Mouse (Mus musculus) T-helper 2 cell (primary cell): ENCODE data around the gene Slc26a10.

Experiments used
- in situ Hi-C: fragments of 300-600 bp; cut with MboI, MseI; formaldehyde crosslinking; loops from one replicate; pipeline ENCODE4 v1.15.1; 2025; ENCODE audit warnings: high pct_unique_total_duplicates

Slc26a10 gene

GRCm38 (mm10) chr10:127185101-127185500 is 4.7 kb upstream of the Slc26a10 start:
- in situ Hi-C loops: loop anchor here (5.0 to 10.0 kb wide), 2 partner anchors 147 to 340 kb away; partner anchors contain the start of gene Shmt2

GRCm38 (mm10) chr10:127183759-127184158 is 3.3 kb upstream of the Slc26a10 start:
- in situ Hi-C loops: loop anchor here (5.0 to 10.0 kb wide), 2 partner anchors 39 to 341 kb away; partner anchors contain the start of gene Shmt2

- in situ Hi-C loops: loop anchor here (5.0 to 10.0 kb wide), 2 partner anchors 40 to 342 kb away; partner anchors contain the start of gene Shmt2
These were observed 2.2 kb upstream of the Slc26a10 start for GRCm38 (mm10) chr10:127182624-127183023.

GRCm38 (mm10) chr10:127181566-127181965 is 1.1 kb upstream of the Slc26a10 start:
- in situ Hi-C loops: loop anchor here (5.0 to 10.0 kb wide), 2 partner anchors 41 to 343 kb away; partner anchors contain the start of gene Shmt2

GRCm38 (mm10) chr10:127180695-127181047 is 226 bp upstream of the Slc26a10 start:
- in situ Hi-C loops: loop anchor here (5.0 to 10.0 kb wide), 2 partner anchors 42 to 344 kb away; partner anchors contain the start of gene Shmt2

- in situ Hi-C loops: no loop called here
These were observed 2.0 kb downstream of the Slc26a10 start for GRCm38 (mm10) chr10:127178286-127179027.

- in situ Hi-C loops: no loop called here
These were observed 2.7 kb downstream of the Slc26a10 start for GRCm38 (mm10) chr10:127177719-127178118.

- in situ Hi-C loops: no loop called here
These were observed 3.2 kb downstream of the Slc26a10 start for GRCm38 (mm10) chr10:127177235-127177634.

- in situ Hi-C loops: no loop called here
These were observed 3.7 kb downstream of the Slc26a10 start for GRCm38 (mm10) chr10:127176756-127177155.

GRCm38 (mm10) chr10:127176228-127176627 is 4.2 kb downstream of the Slc26a10 start:
- in situ Hi-C loops: no loop called here

- in situ Hi-C loops: loop anchor here (5.0 kb wide), 1 partner anchor 57 kb away; no protein-coding TSS in a partner anchor
These were observed 6.3 kb downstream of the Slc26a10 start for GRCm38 (mm10) chr10:127174170-127174569.

GRCm38 (mm10) chr10:127173148-127174065 is 7.0 kb downstream of the Slc26a10 start:
- in situ Hi-C loops: loop anchor here (5.0 kb wide), 1 partner anchor 56 kb away; no protein-coding TSS in a partner anchor

GRCm38 (mm10) chr10:127171631-127172200 is 8.7 kb downstream of the Slc26a10 start:
- in situ Hi-C loops: loop anchor here (5.0 kb wide), 1 partner anchor 54 kb away; no protein-coding TSS in a partner anchor

GRCm38 (mm10) chr10:127170837-127171272 is 9.6 kb downstream of the Slc26a10 start:
- in situ Hi-C loops: loop anchor here (5.0 kb wide), 1 partner anchor 54 kb away; no protein-coding TSS in a partner anchor

- in situ Hi-C loops: loop anchor here (5.0 kb wide), 1 partner anchor 53 kb away; no protein-coding TSS in a partner anchor
These were observed 10.4 kb downstream of the Slc26a10 start for GRCm38 (mm10) chr10:127170002-127170401.

GRCm38 (mm10) chr10:127167614-127168192 is 12.7 kb downstream of the Slc26a10 start:
- in situ Hi-C loops: no loop called here

GRCm38 (mm10) chr10:127166771-127167613 is 13.5 kb downstream of the Slc26a10 start:
- in situ Hi-C loops: no loop called here

- in situ Hi-C loops: no loop called here
These were observed 14.1 kb downstream of the Slc26a10 start for GRCm38 (mm10) chr10:127166404-127166715.

- in situ Hi-C loops: no loop called here
These were observed 14.6 kb downstream of the Slc26a10 start for GRCm38 (mm10) chr10:127165654-127166403.

GRCm38 (mm10) chr10:127165354-127165653 is 15.1 kb downstream of the Slc26a10 start:
- in situ Hi-C loops: no loop called here
